Mouse (Mus musculus) ES-E14 (cell line): ENCODE measurements at regions not wholly inside any gene's neighbourhood (a gene's known extent, or its start where the extent isn't known, plus 50 kb on each side); places are given as distances from the start of the nearest gene placed in this dataset.

Experiments used
- CHD2 ChIP-seq: IDR thresholded peaks from 2 replicates; pipeline ENCODE4 v1.6.1; 2014; ENCODE audit warnings: mild to moderate bottlenecking, low read depth, low read length, inconsistent platforms
- ZC3H11A ChIP-seq: IDR thresholded peaks from 2 replicates; pipeline ENCODE4 v1.6.1; 2012; ENCODE audit warnings: low read depth, mild to moderate bottlenecking, inconsistent platforms, low read length, borderline replicate concordance

GRCm38 (mm10) chr7:118318432-118319135 is 75.1 kb upstream of the Smg1 start:
- TF ChIP-seq ZC3H11A (no peak), CHD2 (no peak)
